Mouse (Mus musculus) cortical plate, adult 2 months (tissue): ENCODE results near the gene Fam216a. TPM values are rescaled to one million over a fixed set of nuclear protein-coding genes. Genes with fewer than 3 reads are reported as not detected.

Source experiments
- H3K27ac ChIP-seq: fragments of 200-500 bp; 2 replicates; pipeline ENCODE4 v1.5.1; 2012; ENCODE audit warnings: low read length, control low read depth, inconsistent platforms; ENCODE audit not compliant: insufficient read depth
- H3K4me1 ChIP-seq: fragments of 200-500 bp; 2 replicates; pipeline ENCODE4 v1.6.1; 2011; ENCODE audit warnings: low read length; ENCODE audit not compliant: control insufficient read depth, insufficient read depth
- H3K4me3 ChIP-seq: fragments of 200-500 bp; 2 replicates; pipeline ENCODE4 v1.5.1; 2011; ENCODE audit warnings: mild to moderate bottlenecking, low read length, control low read depth; ENCODE audit not compliant: insufficient read depth
- CTCF ChIP-seq: fragments of 200-500 bp; IDR thresholded peaks from 2 replicates; pipeline ENCODE4 v1.5.1; 2011; ENCODE audit warnings: mild to moderate bottlenecking, control low read depth, low read length; ENCODE audit not compliant: insufficient read depth; ENCODE audit errors: extremely low read depth
- POLR2A ChIP-seq: fragments of 200-500 bp; IDR thresholded peaks from 2 replicates; pipeline ENCODE4 v1.6.1; 2011; ENCODE audit warnings: mild to moderate bottlenecking, low read length, control low read depth; ENCODE audit not compliant: insufficient read depth; ENCODE audit errors: extremely low read depth
- polyA plus RNA-seq: library from polyadenylated mRNA; depleted of rRNA; stranded (reverse); fragments of >200 nt; gene quantifications from 2 replicates; pipeline ENCODE4 v1.2.3, GENCODE M21; 2012

Fam216a gene
- polyA plus RNA-seq, 1 experiment: 98.2 TPM

DNA sequence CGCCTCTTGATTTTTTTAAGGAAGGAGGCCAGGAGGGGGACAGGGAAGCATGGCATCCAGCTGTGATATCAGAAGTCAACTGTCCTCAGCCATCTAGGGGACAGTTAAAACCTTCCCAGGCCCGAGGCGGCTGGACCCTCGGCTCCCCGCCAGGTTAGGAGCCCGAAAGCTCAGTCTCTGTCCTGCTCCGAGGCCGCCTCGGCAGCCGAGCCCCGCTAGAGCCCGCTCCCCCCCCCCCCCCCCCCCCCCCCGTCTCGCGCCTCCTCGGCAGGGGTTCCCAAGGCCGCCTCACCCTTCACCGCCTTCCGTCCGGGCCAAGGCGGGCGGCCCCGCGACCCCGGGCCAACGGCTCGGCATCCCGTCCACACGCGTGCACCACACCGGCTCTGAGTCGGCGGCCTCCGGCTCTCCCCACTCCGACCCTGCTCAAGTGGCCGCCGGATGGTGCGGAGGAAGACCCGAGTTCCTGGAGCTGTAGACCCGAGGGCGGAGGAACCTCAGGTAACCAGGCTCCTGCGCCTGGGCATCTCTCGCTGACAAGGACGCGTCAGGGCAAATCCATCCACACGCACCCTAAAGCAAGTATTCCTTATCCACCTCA is 473 bp downstream of the Fam216a start, which contains the start of gene Gpn3:
TSS of gene Gpn3 (plus strand) at position 286 of the 601 bp plus-strand sequence.
- TF ChIP-seq CTCF: no peak
- TF ChIP-seq POLR2A: no peak
- Histone ChIP-seq H3K27ac (peak within 1 kb of the TSS; percentile 75; the same call in 1 of the 2 replicates), H3K4me1 (peaks cover 2% of the 10 kb centered on the region; the same call in 1 of the 2 replicates), H3K4me3 (peak within 1 kb of the TSS; percentile 75)

DNA sequence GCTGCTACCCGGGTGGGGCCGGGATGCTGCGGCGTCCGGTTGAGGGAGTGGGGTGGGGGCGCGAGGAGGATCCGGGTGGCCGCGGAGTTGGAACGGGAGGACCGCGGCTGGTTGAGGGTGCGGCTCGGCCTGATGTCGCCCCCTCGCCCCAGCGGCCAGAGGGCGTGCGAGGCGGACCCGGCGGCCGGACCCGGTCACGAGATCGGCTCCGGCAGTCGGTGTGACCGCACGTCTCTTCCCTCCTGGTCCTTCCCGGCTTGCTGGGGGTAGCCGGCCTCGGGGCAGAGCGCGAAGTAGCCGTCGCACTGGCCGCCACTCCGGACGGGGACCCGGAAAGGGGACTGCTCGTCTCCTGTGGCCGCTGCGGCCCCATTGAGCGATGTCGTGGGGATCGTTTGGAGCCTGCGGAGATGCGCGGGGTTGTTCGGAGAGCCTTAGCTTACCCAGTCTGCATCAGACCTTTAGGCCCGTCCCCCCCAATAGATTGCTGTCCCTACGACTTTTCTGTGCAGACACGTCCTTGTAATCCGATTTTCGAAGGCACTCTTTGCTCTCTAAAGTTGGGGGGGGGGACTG is 17.6 kb downstream of the Fam216a start:
- TF ChIP-seq CTCF: no peak
- no peak for TF ChIP-seq POLR2A
- Histone ChIP-seq H3K4me1 (peaks cover 3% of the 10 kb centered on the region), H3K27ac (peak overlapping the region; percentile 79), H3K4me3 (peak overlapping the region; percentile 91)

DNA sequence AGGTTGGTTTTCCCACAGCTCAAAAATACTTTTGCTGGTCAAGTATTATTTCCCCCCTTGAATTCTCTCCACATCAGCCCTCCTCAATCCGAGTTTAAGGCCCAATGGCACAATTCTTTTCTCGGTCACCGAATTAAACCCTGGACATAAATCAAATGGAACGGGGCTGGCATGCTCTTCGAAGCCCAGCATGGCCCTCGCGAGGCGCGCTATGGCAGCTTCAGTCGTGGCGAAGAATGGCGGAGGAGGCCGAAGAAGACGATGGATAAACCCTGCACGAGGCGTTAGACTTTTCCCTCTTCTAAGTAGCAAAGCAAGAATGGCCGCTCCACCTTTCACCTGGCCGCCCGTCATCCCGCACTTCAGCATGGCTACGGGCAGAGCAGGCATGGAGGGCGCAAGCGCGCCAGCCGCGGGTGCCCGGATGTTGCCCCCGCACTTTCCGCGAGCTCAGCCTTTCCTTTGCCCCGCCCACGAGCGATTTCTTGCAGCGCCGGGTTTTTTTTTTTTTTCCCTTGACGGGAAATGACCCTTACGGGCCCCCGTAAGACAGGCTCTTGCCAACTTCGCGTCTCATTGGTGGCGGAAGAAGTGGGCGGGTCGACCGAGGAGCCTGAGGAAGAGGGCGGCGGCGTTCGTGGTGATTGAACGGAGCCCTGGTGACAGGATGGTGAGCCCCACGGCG is 18.2 kb downstream of the Fam216a start, which contains the start of the genes Rad9b and Vps29:
TSS of gene Rad9b (minus strand) at position 427 of the 685 bp plus-strand sequence.
TSS of gene Vps29 (plus strand) at position 563 of the 685 bp plus-strand sequence.
- peaks cover 3% of the 10 kb centered on the region for H3K4me1 ChIP-seq
- peak within 1 kb of the TSS; percentile 79 for H3K27ac ChIP-seq
- peak within 1 kb of the TSS; percentile 91 for H3K4me3 ChIP-seq
- TF ChIP-seq POLR2A (peak; percentile 46), CTCF (no peak)

- no peak overlapping the region for H3K4me3 ChIP-seq
- TF ChIP-seq POLR2A (no peak), CTCF (no peak)
- no peaks in the 10 kb centered on the region for H3K4me1 ChIP-seq
- no peak overlapping the region for H3K27ac ChIP-seq
Measured at GRCm38 (mm10) chr5:122345777-122346176, 26.4 kb downstream of the Fam216a start.

GRCm38 (mm10) chr5:122344260-122344659 is 27.9 kb downstream of the Fam216a start:
- Histone ChIP-seq H3K4me1 (no peaks in the 10 kb centered on the region), H3K4me3 (no peak overlapping the region), H3K27ac (no peak overlapping the region)
- peak; percentile 87 for TF ChIP-seq CTCF
- no peak for TF ChIP-seq POLR2A

- H3K4me3 ChIP-seq: no peak overlapping the region
- H3K4me1 ChIP-seq: no peaks in the 10 kb centered on the region
- no peak overlapping the region for H3K27ac ChIP-seq
- no peak for TF ChIP-seq CTCF
- no peak for TF ChIP-seq POLR2A
Measured at GRCm38 (mm10) chr5:122343768-122344167, 28.4 kb downstream of the Fam216a start.

- Histone ChIP-seq H3K4me3 (no peak overlapping the region), H3K27ac (no peak overlapping the region), H3K4me1 (no peaks in the 10 kb centered on the region)
- no peak for TF ChIP-seq POLR2A
Measured at GRCm38 (mm10) chr5:122342874-122343273, 29.3 kb downstream of the Fam216a start.

DNA sequence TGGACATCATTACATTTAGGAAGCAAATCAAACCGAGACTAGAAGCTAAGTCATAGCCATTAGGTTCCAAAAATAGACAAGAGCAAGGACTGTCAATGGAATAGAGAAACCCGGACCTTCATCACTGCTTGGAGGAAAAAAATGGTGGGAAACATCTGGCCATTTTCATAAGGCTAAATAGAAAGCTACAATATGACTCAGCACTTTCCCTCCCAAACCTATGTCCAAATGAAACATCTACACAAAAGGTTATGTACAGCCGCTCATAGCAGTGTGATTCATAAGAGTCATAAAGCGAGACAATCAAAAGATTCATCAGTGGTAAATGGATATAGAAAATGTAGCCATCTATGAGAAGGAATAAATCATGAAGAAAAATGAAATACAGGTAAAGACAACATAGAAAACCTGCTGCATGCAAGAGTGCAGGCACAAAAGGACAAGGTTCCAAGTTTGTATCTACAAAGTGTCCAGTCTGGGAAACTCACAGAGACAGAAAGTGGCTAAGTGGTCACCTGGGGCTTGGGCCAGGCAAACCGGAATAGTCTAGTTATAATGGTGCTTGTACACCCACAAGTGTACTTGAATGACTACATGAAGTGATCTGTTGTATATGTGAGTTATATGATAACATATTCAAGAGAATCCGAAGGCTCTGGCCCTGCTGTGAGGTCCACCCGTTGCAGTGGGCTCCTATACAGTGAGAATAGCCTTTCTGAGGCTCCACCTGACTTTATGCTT is 35.4 kb downstream of the Fam216a start:
- H3K4me1 ChIP-seq: no peaks in the 10 kb centered on the region
- no peak overlapping the region for H3K4me3 ChIP-seq
- H3K27ac ChIP-seq: no peak overlapping the region
- TF ChIP-seq POLR2A (no peak), CTCF (no peak)

DNA sequence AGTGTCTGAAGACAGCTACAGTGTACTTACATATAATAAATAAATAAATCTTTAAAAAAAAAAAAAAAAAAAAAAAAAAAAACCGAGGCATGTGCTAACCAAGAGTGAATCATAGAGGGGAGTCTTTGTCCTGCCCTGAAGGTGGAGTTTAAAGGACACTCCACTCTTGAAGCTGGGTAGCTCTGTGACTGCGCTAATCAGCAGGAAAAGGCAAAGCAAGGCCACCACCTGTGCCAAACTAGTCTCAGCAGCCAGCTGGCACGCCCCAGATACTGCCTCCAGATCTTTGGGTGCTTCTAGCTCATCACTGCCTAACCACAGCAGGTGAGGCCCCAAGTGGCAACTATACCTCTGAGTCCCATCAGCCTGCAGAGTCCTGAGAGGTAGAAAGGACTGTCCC is 37.5 kb downstream of the Fam216a start:
- Histone ChIP-seq H3K4me1 (no peaks in the 10 kb centered on the region), H3K27ac (no peak overlapping the region), H3K4me3 (no peak overlapping the region)
- TF ChIP-seq POLR2A (no peak), CTCF (no peak)
